ENCODE assay signal across 24 mouse cellular contexts in the genomic region with DNA sequence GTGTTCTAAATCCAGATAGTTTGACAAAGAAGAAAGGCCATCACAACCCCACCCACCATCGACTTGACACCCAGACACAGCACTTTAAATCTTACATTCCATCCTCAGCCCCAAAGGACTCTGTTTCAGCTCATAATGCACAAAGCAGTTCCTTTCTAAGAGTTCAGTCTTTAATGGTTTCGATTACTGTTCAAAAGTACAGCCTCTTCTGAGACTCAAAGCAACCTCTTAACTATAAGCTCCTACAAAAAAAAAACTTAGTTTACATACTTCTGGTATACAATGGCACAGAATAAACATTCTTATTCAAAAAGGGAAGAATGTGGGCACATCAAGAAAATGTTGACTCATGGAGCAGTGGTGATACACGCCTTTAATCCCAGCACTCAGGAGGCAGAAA. TPM values are rescaled to one million over a fixed set of nuclear protein-coding genes. Genes with fewer than 3 reads are reported as not detected.
DNase-seq lines count a peak whose midpoint lies in the region.
"Had no signal": no experiment of that assay in that cellular context is flagged by ENCODE, and none has a peak within 500 bp of the region (broad histone marks: within the 10 kb centered on the region; RNA-seq: fewer than 3 reads in every experiment).

No protein-coding gene starts in this region.

- H3K4me1 ChIP-seq in heart, embryonic 10.5 days = 0 out of 2 replicates have a peak, but pooled peaks cover 2% of the 10 kb centered on the region
- H3K4me1 ChIP-seq: embryonic facial prominence, embryonic 13.5 days; embryonic facial prominence, embryonic 15.5 days; forebrain, embryonic 10.5 days; forebrain, embryonic 12.5 days had no signal

- intact Hi-C loops in heart, postnatal 10 days (cut with DNase I) = no loop called here

- DNase-seq in heart, embryonic 10.5 days (ENCODE audit: low spot score) = peak; percentile 1
- no peak for DNase-seq in heart, postnatal 10 days
- peak; percentile 42 for DNase-seq in ES-CJ7 (ENCODE audit: low read depth, low spot score)
- peak; percentile 76 for DNase-seq in R1 (ENCODE audit: low read depth, low spot score)
- no peak for DNase-seq in gastrocnemius, adult 18-20 months (ENCODE audit: low spot score)
- no peak for DNase-seq in frontal cortex, postnatal 36 days (ENCODE audit: low spot score in 2 of 2)
- DNase-seq: adrenal gland, postnatal 10 days; adrenal gland, postnatal 25 days; B cell, adult 2 months; cerebellum, adult 11 months; cerebellum, adult 18-20 months; cerebellum, adult 8-10 months; cerebellum, adult 9-11 months; cerebellum, postnatal 14 days; cerebellum, postnatal 36 days; embryo, embryonic 11 days had no signal

- no peaks in the 10 kb centered on the region for H3K27me3 ChIP-seq in heart, embryonic 10.5 days (ENCODE audit: insufficient read depth, poor library complexity, severe bottlenecking)
- H3K27me3 ChIP-seq: CH12.LX; embryonic facial prominence, embryonic 13.5 days; embryonic facial prominence, embryonic 15.5 days; forebrain, embryonic 12.5 days had no signal

- 0 out of 2 replicates have a peak, but pooled peaks cover 2% of the 10 kb centered on the region for H3K9me3 ChIP-seq in heart, embryonic 10.5 days
- H3K9me3 ChIP-seq: embryonic facial prominence, embryonic 13.5 days; embryonic facial prominence, embryonic 15.5 days; forebrain, embryonic 10.5 days; forebrain, embryonic 12.5 days; G1E had no signal

- H3K27ac ChIP-seq in heart, embryonic 10.5 days = no peak overlapping the region
- H3K27ac ChIP-seq: embryonic facial prominence, embryonic 13.5 days; embryonic facial prominence, embryonic 15.5 days; forebrain, embryonic 10.5 days; forebrain, embryonic 12.5 days had no signal

- 70% methylated on average over 3 of the region's 3 CpGs for WGBS in heart, embryonic 10.5 days

- no peaks in the 10 kb centered on the region for H3K36me3 ChIP-seq in heart, embryonic 10.5 days
- H3K36me3 ChIP-seq: embryonic facial prominence, embryonic 13.5 days; embryonic facial prominence, embryonic 15.5 days; forebrain, embryonic 10.5 days; forebrain, embryonic 12.5 days; G1E had no signal

- no peak overlapping the region for H3K4me3 ChIP-seq in heart, embryonic 10.5 days
- H3K4me3 ChIP-seq: embryonic facial prominence, embryonic 13.5 days; embryonic facial prominence, embryonic 15.5 days; erythroblast, embryonic 14.5 days; forebrain, embryonic 10.5 days; forebrain, embryonic 12.5 days had no signal

RNA-seq across cellular contexts. Expression of gene Ptgfrn, which starts 43.3 kb away (rescaled TPM):
- polyA plus RNA-seq in heart, embryonic 10.5 days (2016; fragmentation: Nextera tagmentation; extraction: Ambion mirVana) = 4.8 and 5.6 TPM in 2 replicates
- total RNA-seq in heart, postnatal 10 days (2021) = 10 to 100 TPM; 71.5 to 74.7 TPM
- 1 to 10 TPM; 6.7 to 8.5 TPM for total RNA-seq in gastrocnemius, adult 18-20 months (2021)
- total RNA-seq: CH12.LX; common myeloid progenitor, adult 5-6 weeks had no signal
- polyA plus RNA-seq: erythroblast, embryonic 14.5 days; G1E had no signal

Comparison
In these comparisons a context has a peak if more than half of its experiments do, and no peak if none do; other contexts are left out.
1. DNase-seq: peak in heart, embryonic 10.5 days (single experiment), ES-CJ7 (single experiment) and R1 (single experiment); none in heart, postnatal 10 days (0 of 2), gastrocnemius, adult 18-20 months (single experiment) and frontal cortex, postnatal 36 days (0 of 2).
2. RNA of gene Ptgfrn, which starts 43.3 kb away (total RNA-seq): 71.5 to 74.7 TPM in heart, postnatal 10 days; 6.7 to 8.5 TPM in gastrocnemius, adult 18-20 months; every median in the first group is over 4 times any median in the second.